Mouse (Mus musculus) heart, postnatal 36 days (tissue): ENCODE data around the gene Hand1. TPM values are rescaled to one million over a fixed set of nuclear protein-coding genes. Genes with fewer than 3 reads are reported as not detected.

Experiments used
- DNase-seq, 2 experiments: peaks; one replicate each; pipeline ENCODE4 v3.0.0; 2021 to 2022
- intact Hi-C: fragments of 180-260 bp; cut with DNase I; formaldehyde crosslinking; loops from one replicate; pipeline ENCODE4 v1.15.1; 2025
- total RNA-seq, 2 experiments: library from RNA; stranded (reverse); gene quantifications; 2 replicates each; pipeline ENCODE4 v1.2.3; 2021

Gene Hand1
- total RNA-seq, 2 experiments from 2014 or later, result not detected

- intact Hi-C loops, result no loop called here
- DNase-seq, result no peak
Measured at GRCm38 (mm10) chr11:57809017-57809731, 23.4 kb downstream of the Hand1 start.

GRCm38 (mm10) chr11:57805047-57805446 lies 27.6 kb downstream of the Hand1 start:
- intact Hi-C loops, result no loop called here
- no peak for DNase-seq

- intact Hi-C loops, result loop anchor here (5.0 kb wide), 1 partner anchor 300 kb away; the partner anchor contains the start of gene Cnot8
- DNase-seq, result peak in 1 of 2 experiments; percentile 18
Measured at GRCm38 (mm10) chr11:57802511-57802870, 30.1 kb downstream of the Hand1 start.

- peak; percentile 69 to 78 for DNase-seq
- intact Hi-C loops, result loop anchor here (5.0 kb wide), 1 partner anchor 300 kb away; the partner anchor contains the start of gene Cnot8
Measured at GRCm38 (mm10) chr11:57801766-57802510, 30.7 kb downstream of the Hand1 start.

GRCm38 (mm10) chr11:57800971-57801765 lies 31.4 kb downstream of the Hand1 start, which contains the start of gene Sap30l:
Gene Sap30l (plus strand): TSS chr11:57801637.
- intact Hi-C loops, result loop anchor here (5.0 kb wide), 1 partner anchor 301 kb away; the partner anchor contains the start of gene Cnot8
- peak; percentile 97 to 98 for DNase-seq

GRCm38 (mm10) chr11:57800266-57800951 lies 32.2 kb downstream of the Hand1 start:
- no peak for DNase-seq
- intact Hi-C loops, result loop anchor here (5.0 kb wide), 1 partner anchor 302 kb away; the partner anchor contains the start of gene Cnot8

GRCm38 (mm10) chr11:57799456-57799855 lies 33.2 kb downstream of the Hand1 start:
- intact Hi-C loops, result no loop called here

GRCm38 (mm10) chr11:57797828-57798227 lies 34.8 kb downstream of the Hand1 start:
- intact Hi-C loops, result no loop called here

More at GRCm38 (mm10) chr11:57799456-57799855, 33.2 kb downstream of the Hand1 start:
- DNase-seq, result no peak

GRCm38 (mm10) chr11:57795086-57795485 lies 37.5 kb downstream of the Hand1 start:
- intact Hi-C loops, result no loop called here
- no peak for DNase-seq

More at GRCm38 (mm10) chr11:57797828-57798227, 34.8 kb downstream of the Hand1 start:
- DNase-seq, result no peak

- intact Hi-C loops, result no loop called here
Measured at GRCm38 (mm10) chr11:57790866-57791535, 41.6 kb downstream of the Hand1 start.

GRCm38 (mm10) chr11:57787913-57788312 lies 44.7 kb downstream of the Hand1 start:
- DNase-seq, result peak; percentile 53 to 69
- intact Hi-C loops, result loop anchor here (1.0 kb wide), 1 partner anchor 146 kb away; no protein-coding TSS in a partner anchor

More at GRCm38 (mm10) chr11:57790866-57791535, 41.6 kb downstream of the Hand1 start:
- no peak for DNase-seq

- intact Hi-C loops, result no loop called here
- DNase-seq, result peak in 1 of 2 experiments; percentile 13
Measured at GRCm38 (mm10) chr11:57786616-57787418, 45.8 kb downstream of the Hand1 start.

- DNase-seq, result no peak
- intact Hi-C loops, result loop anchor here (2.0 kb wide), 1 partner anchor 305 kb away; no protein-coding TSS in a partner anchor
Measured at GRCm38 (mm10) chr11:57779824-57780223, 52.8 kb downstream of the Hand1 start.

Other genes with a start within 250 kb of the Hand1 start
- 1 to 10 TPM; 6.7 to 9.2 TPM for gene Galnt10, start 187.4 kb downstream of the Hand1 start, total RNA-seq
- gene Sap30l, start 31.2 kb downstream of the Hand1 start, total RNA-seq, result 10 to 100 TPM; 43.8 to 46.4 TPM
- 10 to 100 TPM; 52.4 to 55.3 TPM for gene Larp1, start 176.2 kb upstream of the Hand1 start, total RNA-seq